In genomic region chr9:65434140-65434539, GRCm38 (mm10) we compare ENCODE assay signal across 8 mouse cellular contexts. TPM values are rescaled to one million over a fixed set of nuclear protein-coding genes. Genes with fewer than 3 reads are reported as not detected.
DNase-seq lines count a peak whose midpoint lies in the region; ATAC-seq and TF ChIP-seq lines count a peak whose summit lies in the region.

No protein-coding gene starts in this region.

- 0 out of 2 replicates have a peak, but pooled peaks cover 2% of the 10 kb centered on the region for H3K4me1 ChIP-seq in hindbrain, embryonic 11.5 days (replicated peaks; ENCODE audit: control insufficient read depth, insufficient read depth, low read length)
- H3K4me1 ChIP-seq in hindbrain, embryonic 16.5 days (ENCODE audit: control insufficient read depth, insufficient read depth, low read depth, low read length): peaks cover 8% of the 10 kb centered on the region
- H3K4me1 ChIP-seq in cerebellum, adult 2 months (ENCODE audit: control insufficient read depth, insufficient read depth, low read length): no peaks in the 10 kb centered on the region

- no peaks in the 10 kb centered on the region for H3K27me3 ChIP-seq in hindbrain, embryonic 11.5 days (ENCODE audit: control insufficient read depth, insufficient read depth, low read length)
- H3K27me3 ChIP-seq in hindbrain, embryonic 16.5 days (replicated peaks; ENCODE audit: control insufficient read depth, insufficient read depth, low read length): no peaks in the 10 kb centered on the region
- no peaks in the 10 kb centered on the region for H3K27me3 ChIP-seq in cerebellum, adult 2 months (ENCODE audit: control insufficient read depth, insufficient read depth, low read length)

- no peak overlapping the region for H3K4me2 ChIP-seq in hindbrain, embryonic 11.5 days (replicated peaks; ENCODE audit: low read depth, low read length)
- H3K4me2 ChIP-seq in hindbrain, embryonic 16.5 days (ENCODE audit: low read length): no peak overlapping the region

- TF ChIP-seq CTCF in cerebellum, adult 2 months (IDR thresholded peaks at IDR 0.05; ENCODE audit: borderline replicate concordance, insufficient read depth, low read depth, low read length): peak; percentile 32; the same call in 1 of the 2 replicates

- no peak overlapping the region for H3K4me3 ChIP-seq in hindbrain, embryonic 11.5 days (ENCODE audit: low read depth, low read length)
- H3K4me3 ChIP-seq in hindbrain, embryonic 16.5 days (ENCODE audit: low read length): no peak overlapping the region
- no peak overlapping the region for H3K4me3 ChIP-seq in cerebellum, adult 2 months (replicated peaks; ENCODE audit: insufficient read depth, low read depth, low read length)

- peak; percentile 53 for DNase-seq in hindbrain, embryonic 11.5 days (ENCODE audit: low spot score)
- DNase-seq in 416B (ENCODE audit: low read depth): peak; percentile 86
- DNase-seq in MEL-GATA-1-ER (ENCODE audit: extremely low read depth, low read depth): peak; percentile 71
- peak; percentile 23 to 27 for DNase-seq in cerebellum, adult 2 months
- peak; percentile 82 for DNase-seq in induced T-regulatory cell, adult 2 months (ENCODE audit: low read depth)
- DNase-seq in mesoderm, embryonic 11.5 days (ENCODE audit: low read depth, low spot score): peak; percentile 56
- DNase-seq in thymus, postnatal 36 days: peak; percentile 63 to 69

- no peak for TF ChIP-seq POLR2A in cerebellum, adult 2 months (IDR thresholded peaks at IDR 0.05; ENCODE audit: borderline replicate concordance, insufficient read depth, low read length)

- H3K9ac ChIP-seq in hindbrain, embryonic 11.5 days (ENCODE audit: low read depth, low read length): no peak overlapping the region
- no peak overlapping the region for H3K9ac ChIP-seq in hindbrain, embryonic 16.5 days (ENCODE audit: low read depth, low read length)

- ATAC-seq in hindbrain, embryonic 11.5 days (ENCODE audit: low FRiP score): no peak
- no peak for ATAC-seq in hindbrain, embryonic 16.5 days

- H3K36me3 ChIP-seq in hindbrain, embryonic 11.5 days (ENCODE audit: control insufficient read depth, insufficient read depth, low read length): no peaks in the 10 kb centered on the region
- no peaks in the 10 kb centered on the region for H3K36me3 ChIP-seq in hindbrain, embryonic 16.5 days (ENCODE audit: control insufficient read depth, insufficient read depth, low read length)

- H3K9me3 ChIP-seq in hindbrain, embryonic 11.5 days (ENCODE audit: control insufficient read depth, low read length): no peaks in the 10 kb centered on the region
- H3K9me3 ChIP-seq in hindbrain, embryonic 16.5 days (ENCODE audit: control insufficient read depth, low read length): no peaks in the 10 kb centered on the region

- no peak overlapping the region for H3K27ac ChIP-seq in hindbrain, embryonic 11.5 days (ENCODE audit: low read depth, low read length)
- no peak overlapping the region for H3K27ac ChIP-seq in hindbrain, embryonic 16.5 days (ENCODE audit: low read depth, low read length)
- no peak overlapping the region for H3K27ac ChIP-seq in cerebellum, adult 2 months (ENCODE audit: insufficient read depth, low read length)

- 62% methylated on average over 5 of the region's 5 CpGs for WGBS in hindbrain, embryonic 11.5 days
- WGBS in hindbrain, embryonic 16.5 days: 67% methylated on average over 5 of the region's 5 CpGs
- 64% methylated on average over 5 of the region's 5 CpGs for WGBS in cerebellum, adult 2 months

RNA-seq across cellular contexts. Expression of gene Mtfmt, which starts 1.4 kb away (rescaled TPM):
- 19.7 and 20.8 TPM in 2 replicates for polyA plus RNA-seq in hindbrain, embryonic 11.5 days (2014; fragmentation: Nextera tagmentation; extraction: Ambion mirVana)
- 22.8 and 24.0 TPM in 2 replicates for polyA plus RNA-seq in hindbrain, embryonic 16.5 days (2015; fragmentation: Nextera tagmentation; extraction: Ambion mirVana)
- 18.0 and 18.8 TPM in 2 replicates for polyA plus RNA-seq in cerebellum, adult 2 months (2012; rRNA removed)

RNA-seq across cellular contexts. Expression of gene Slc51b, which starts 11.4 kb away (rescaled TPM):
- polyA plus RNA-seq in hindbrain, embryonic 11.5 days (2014; fragmentation: Nextera tagmentation; extraction: Ambion mirVana): not detected in 2 replicates
- not detected in 2 replicates for polyA plus RNA-seq in hindbrain, embryonic 16.5 days (2015; fragmentation: Nextera tagmentation; extraction: Ambion mirVana)
- polyA plus RNA-seq in cerebellum, adult 2 months (2012; rRNA removed): not detected in 2 replicates

RNA-seq across cellular contexts. Expression of gene Spg21, which starts 26.6 kb away (rescaled TPM):
- 131 and 137 TPM in 2 replicates for polyA plus RNA-seq in hindbrain, embryonic 11.5 days (2014; fragmentation: Nextera tagmentation; extraction: Ambion mirVana)
- polyA plus RNA-seq in hindbrain, embryonic 16.5 days (2015; fragmentation: Nextera tagmentation; extraction: Ambion mirVana): 107 TPM in 2 replicates
- polyA plus RNA-seq in cerebellum, adult 2 months (2012; rRNA removed): 25.0 and 25.2 TPM in 2 replicates

RNA-seq across cellular contexts. Expression of gene Rasl12, which starts 35.8 kb away (rescaled TPM):
- 6.0 and 6.9 TPM in 2 replicates for polyA plus RNA-seq in hindbrain, embryonic 11.5 days (2014; fragmentation: Nextera tagmentation; extraction: Ambion mirVana)
- 7.7 and 8.1 TPM in 2 replicates for polyA plus RNA-seq in hindbrain, embryonic 16.5 days (2015; fragmentation: Nextera tagmentation; extraction: Ambion mirVana)
- 6.3 and 7.4 TPM in 2 replicates for polyA plus RNA-seq in cerebellum, adult 2 months (2012; rRNA removed)

RNA-seq across cellular contexts. Expression of gene Kbtbd13, which starts 42.7 kb away (rescaled TPM):
- polyA plus RNA-seq in hindbrain, embryonic 11.5 days (2014; fragmentation: Nextera tagmentation; extraction: Ambion mirVana): 0.54 TPM in 1 of 2 replicates, not detected in the other
- polyA plus RNA-seq in hindbrain, embryonic 16.5 days (2015; fragmentation: Nextera tagmentation; extraction: Ambion mirVana): 0.55 and 0.78 TPM in 2 replicates
- polyA plus RNA-seq in cerebellum, adult 2 months (2012; rRNA removed): 0.11 and 0.14 TPM in 2 replicates

Comparison
In these comparisons a context has a peak if more than half of its experiments do, and no peak if none do; other contexts are left out.
1. DNase-seq: peak in every context shown above with its lines; median percentile 86 in 416B; 82 in induced T-regulatory cell, adult 2 months; 71 in MEL-GATA-1-ER; 66 in thymus, postnatal 36 days; 56 in mesoderm, embryonic 11.5 days; 53 in hindbrain, embryonic 11.5 days; 25 in cerebellum, adult 2 months.